Mouse (Mus musculus) ES-E14 (cell line): ENCODE results near the gene 2700049A03Rik. TPM values are rescaled to one million over a fixed set of nuclear protein-coding genes. Genes with fewer than 3 reads are reported as not detected.

ENCODE experiments used
- DNase-seq: peaks from one replicate; pipeline ENCODE4 v3.0.0-alpha.2; 2013; ENCODE audit warnings: low read depth, low spot score
- H3K27ac ChIP-seq: 2 replicates; pipeline ENCODE4 v1.5.1; 2012; ENCODE audit warnings: low read depth, mild to moderate bottlenecking, low read length, moderate library complexity, mixed read lengths; ENCODE audit not compliant: poor library complexity, insufficient read depth, severe bottlenecking
- H3K36me3 ChIP-seq: 2 replicates; pipeline ENCODE4 v1.6.1; 2012; ENCODE audit warnings: mild to moderate bottlenecking, low read length, moderate library complexity, mixed read lengths; ENCODE audit not compliant: control insufficient read depth, poor library complexity, insufficient read depth, severe bottlenecking
- H3K4me1 ChIP-seq, 2 experiments: fragments of 150-350 bp in 1 of 2; sonication (generic) in 1 of 2; 2 replicates each; pipeline ENCODE4 v1.6.1; 2012; ENCODE audit warnings: low read length in 2 of 2, mild to moderate bottlenecking in 1 of 2, mixed read lengths in 1 of 2; ENCODE audit not compliant: control insufficient read depth in 2 of 2, insufficient read depth in 2 of 2, poor library complexity in 1 of 2
- H3K4me3 ChIP-seq, 2 experiments: fragments of 150-350 bp in 1 of 2; sonication (generic) in 1 of 2; 2 replicates each; pipeline ENCODE4 v1.5.1; 2012; ENCODE audit warnings: low read length in 2 of 2, low read depth in 1 of 2, mild to moderate bottlenecking in 1 of 2, mixed read lengths in 1 of 2; ENCODE audit not compliant: insufficient read depth in 1 of 2, poor library complexity in 1 of 2, severe bottlenecking in 1 of 2
- H3K9ac ChIP-seq: 2 replicates; pipeline ENCODE4 v1.6.1; 2012; ENCODE audit warnings: low read depth, mild to moderate bottlenecking, low read length, mixed read lengths; ENCODE audit not compliant: poor library complexity, insufficient read depth, severe bottlenecking
- H3K9me3 ChIP-seq: fragments of 150-350 bp; sonication (generic); 2 replicates; pipeline ENCODE4 v1.6.1; 2012; ENCODE audit warnings: low read depth, mild to moderate bottlenecking, low read length; ENCODE audit not compliant: control insufficient read depth, insufficient read depth
- CHD2 ChIP-seq: IDR thresholded peaks from 2 replicates; pipeline ENCODE4 v1.6.1; 2014; ENCODE audit warnings: mild to moderate bottlenecking, low read depth, low read length, inconsistent platforms
- HCFC1 ChIP-seq: IDR thresholded peaks from 2 replicates; pipeline ENCODE4 v1.6.1; 2012; ENCODE audit warnings: low read length, inconsistent platforms, borderline replicate concordance; ENCODE audit not compliant: insufficient read depth
- MAFK ChIP-seq: IDR thresholded peaks from 2 replicates; pipeline ENCODE4 v1.6.1; 2014; ENCODE audit warnings: mild to moderate bottlenecking, low read depth, low read length, inconsistent platforms; ENCODE audit not compliant: insufficient read depth
- ZC3H11A ChIP-seq: IDR thresholded peaks from 2 replicates; pipeline ENCODE4 v1.6.1; 2012; ENCODE audit warnings: low read depth, mild to moderate bottlenecking, inconsistent platforms, low read length, borderline replicate concordance
- ZNF384 ChIP-seq: IDR thresholded peaks from 2 replicates; pipeline ENCODE4 v1.6.1; 2012; ENCODE audit warnings: low read depth, low read length, inconsistent platforms
- in situ Hi-C, 2 experiments: fragments of 600-800 bp; cut with MboI; formaldehyde crosslinking; loops; one replicate each; pipeline ENCODE4 v1.15.1; 2025; ENCODE audit warnings: low sequenced_read_pairs in 2 of 2, inconsistent platforms in 1 of 2; ENCODE audit not compliant: unreplicated experiment in 2 of 2
- total RNA-seq: library from RNA; depleted of rRNA; stranded (reverse); fragments of 300-350 nt; gene quantifications from 2 replicates; pipeline ENCODE4 v1.2.3, GENCODE M21; 2012

2700049A03Rik gene
- total RNA-seq, 1 experiment = 18.3 TPM

DNA sequence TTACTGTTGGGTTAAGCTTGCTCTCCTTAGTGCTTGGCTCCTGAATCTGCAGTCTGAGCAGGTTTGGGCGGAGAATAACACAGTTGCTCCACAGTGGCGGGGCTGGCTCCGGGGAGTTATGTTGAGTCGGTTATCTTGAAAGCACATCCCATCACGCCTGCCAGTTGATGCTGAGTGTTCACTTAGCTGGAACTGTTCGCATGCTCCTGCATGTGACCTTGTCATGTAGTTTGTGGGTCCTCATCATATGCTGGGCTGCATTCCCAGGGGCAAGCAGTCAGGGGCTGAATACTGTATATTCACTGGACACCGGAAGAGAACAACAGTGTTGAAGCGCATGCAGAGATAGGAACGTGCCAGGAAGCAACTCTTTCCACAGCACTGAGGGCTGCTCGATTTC is 23.6 kb upstream of the 2700049A03Rik start:
- no peaks in the 10 kb centered on the region for H3K9me3 ChIP-seq
- in situ Hi-C loops = no loop called here
- no peak overlapping the region for H3K27ac ChIP-seq
- no peak for DNase-seq
- TF ChIP-seq MAFK = no peak
- no peak for TF ChIP-seq ZC3H11A
- no peak for TF ChIP-seq CHD2
- TF ChIP-seq HCFC1 = no peak
- TF ChIP-seq ZNF384 = no peak
- no peaks in the 10 kb centered on the region for H3K36me3 ChIP-seq
- no peak overlapping the region for H3K4me3 ChIP-seq
- no peaks in the 10 kb centered on the region for H3K4me1 ChIP-seq
- no peak overlapping the region for H3K9ac ChIP-seq

- DNase-seq = no peak
- Histone ChIP-seq H3K27ac (no peak overlapping the region), H3K9ac (no peak overlapping the region), H3K9me3 (no peaks in the 10 kb centered on the region), H3K36me3 (no peaks in the 10 kb centered on the region), H3K4me3 (no peak overlapping the region), H3K4me1 (no peaks in the 10 kb centered on the region)
- in situ Hi-C loops = no loop called here
- TF ChIP-seq HCFC1 (no peak), ZC3H11A (no peak), ZNF384 (no peak), MAFK (no peak), CHD2 (no peak)
These were observed 22.9 kb upstream of the 2700049A03Rik start for GRCm38 (mm10) chr12:71113675-71114288.

DNA sequence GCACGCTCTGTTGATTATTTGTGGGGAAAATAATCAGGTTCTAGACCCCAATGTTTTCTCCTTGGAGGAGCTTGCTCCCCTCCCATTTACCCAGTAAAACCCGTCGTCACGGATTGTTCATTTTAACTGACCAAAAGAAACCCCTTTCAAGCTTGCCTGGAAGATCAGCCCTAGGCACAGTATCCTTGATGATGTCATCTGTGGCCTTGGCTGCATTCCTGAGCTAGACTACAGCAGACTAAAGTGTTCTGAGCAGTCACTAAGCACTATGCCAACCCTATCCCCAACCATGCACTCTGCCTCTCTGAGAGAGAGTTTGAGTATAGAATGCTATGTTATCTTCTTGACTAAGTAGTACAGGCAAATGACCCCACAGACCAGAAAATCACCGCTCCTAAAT is 20.2 kb upstream of the 2700049A03Rik start:
- no peak overlapping the region for H3K9ac ChIP-seq
- H3K9me3 ChIP-seq = no peaks in the 10 kb centered on the region
- H3K4me3 ChIP-seq = no peak overlapping the region
- in situ Hi-C loops = no loop called here
- H3K27ac ChIP-seq = no peak overlapping the region
- H3K4me1 ChIP-seq = no peaks in the 10 kb centered on the region
- no peak for DNase-seq
- H3K36me3 ChIP-seq = no peaks in the 10 kb centered on the region
- TF ChIP-seq ZC3H11A (no peak), CHD2 (no peak), MAFK (no peak), ZNF384 (no peak), HCFC1 (no peak)

DNA sequence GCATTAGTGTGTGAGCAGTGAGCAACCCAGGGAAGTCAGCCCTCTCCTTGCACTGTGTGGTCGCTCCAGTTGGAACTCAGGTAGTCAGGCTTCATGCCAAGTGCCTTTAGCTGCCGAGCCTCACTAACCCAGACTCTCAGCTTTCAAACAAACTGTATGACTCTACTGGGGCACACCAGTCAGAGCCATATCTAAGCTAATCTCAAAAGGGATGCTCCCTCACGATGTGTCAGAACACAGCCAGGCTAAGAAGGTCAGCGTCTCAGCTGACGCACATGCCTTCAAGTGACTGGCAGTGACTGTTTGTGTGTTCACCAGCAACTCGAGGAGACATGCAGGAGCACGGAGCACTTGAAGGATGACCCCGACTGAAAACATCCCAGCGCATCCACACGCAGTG is 13.9 kb upstream of the 2700049A03Rik start:
- Histone ChIP-seq H3K4me1 (no peaks in the 10 kb centered on the region), H3K9ac (no peak overlapping the region), H3K27ac (no peak overlapping the region), H3K4me3 (no peak overlapping the region), H3K9me3 (no peaks in the 10 kb centered on the region), H3K36me3 (peaks cover 15% of the 10 kb centered on the region; the same call in 1 of the 2 replicates)
- no peak for TF ChIP-seq ZNF384
- in situ Hi-C loops = no loop called here
- no peak for DNase-seq

DNA sequence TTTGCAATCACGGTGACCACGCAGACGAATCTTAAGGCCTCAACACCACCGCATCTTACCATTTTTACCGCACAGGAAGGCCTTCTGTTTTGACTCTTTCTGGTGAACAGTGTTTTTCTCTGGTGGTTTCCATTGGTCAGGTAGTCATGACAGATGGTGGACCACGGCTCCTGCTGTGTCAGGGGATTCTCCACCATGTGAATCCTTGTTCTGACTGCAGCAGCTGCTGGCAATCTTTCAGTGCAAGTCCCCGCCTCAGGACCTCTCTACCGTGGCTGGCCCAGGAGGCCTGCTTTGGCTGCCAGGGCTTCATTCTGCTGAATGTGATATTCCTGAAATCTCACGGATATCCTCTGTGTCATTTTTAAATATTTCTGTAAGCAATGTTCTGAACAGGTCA is 13.4 kb upstream of the 2700049A03Rik start:
- in situ Hi-C loops = no loop called here
- no peak for DNase-seq
- no peaks in the 10 kb centered on the region for H3K4me1 ChIP-seq
- H3K9ac ChIP-seq = no peak overlapping the region
- H3K9me3 ChIP-seq = no peaks in the 10 kb centered on the region
- no peak overlapping the region for H3K27ac ChIP-seq
- peaks cover 15% of the 10 kb centered on the region; the same call in 1 of the 2 replicates for H3K36me3 ChIP-seq
- no peak for TF ChIP-seq CHD2
- no peak for TF ChIP-seq HCFC1
- no peak for TF ChIP-seq ZC3H11A
- TF ChIP-seq ZNF384 = no peak
- no peak for TF ChIP-seq MAFK
- H3K4me3 ChIP-seq = no peak overlapping the region
